Mouse (Mus musculus) heart, embryonic 11.5 days (tissue): ENCODE results near the gene Ocel1. TPM values are rescaled to one million over a fixed set of nuclear protein-coding genes. Genes with fewer than 3 reads are reported as not detected.

Experiments
- polyA plus RNA-seq: library from polyadenylated mRNA; unstranded; fragments of >200 nt; fragmentation: Nextera tagmentation; extraction: Ambion mirVana; gene quantifications from 2 replicates; pipeline ENCODE4 v1.2.1, GENCODE M21; 2014

Gene Ocel1
- polyA plus RNA-seq, 1 experiment from 2014 or later, result 2.7 TPM

Other genes with a start within 250 kb of the Ocel1 start
- gene Myo9b, start 98.6 kb upstream of the Ocel1 start, polyA plus RNA-seq, result 15.1 and 23.3 TPM in 2 replicates
- 113 and 116 TPM in 2 replicates for gene Haus8, start 98.4 kb upstream of the Ocel1 start, polyA plus RNA-seq
- gene Use1, start 4.5 kb upstream of the Ocel1 start, polyA plus RNA-seq, result 73.3 and 80.7 TPM in 2 replicates
- gene Nr2f6, start 10.7 kb downstream of the Ocel1 start, polyA plus RNA-seq, result 45.7 and 47.2 TPM in 2 replicates
- 3.0 and 4.3 TPM in 2 replicates for gene Ushbp1, start 24.5 kb downstream of the Ocel1 start, polyA plus RNA-seq
- 89.6 and 92.1 TPM in 2 replicates for gene Babam1, start 25.6 kb downstream of the Ocel1 start, polyA plus RNA-seq
- 21.2 and 23.0 TPM in 2 replicates for gene Ankle1, start 34.7 kb downstream of the Ocel1 start, polyA plus RNA-seq
- 17.0 and 20.4 TPM in 2 replicates for gene Abhd8, start 92.4 kb downstream of the Ocel1 start, polyA plus RNA-seq
- gene Mrpl34, start 93.7 kb downstream of the Ocel1 start, polyA plus RNA-seq, result 163 and 169 TPM in 2 replicates
- 95.9 and 102 TPM in 2 replicates for gene Dda1, start 97.9 kb downstream of the Ocel1 start, polyA plus RNA-seq
- gene Ano8, start 114.7 kb downstream of the Ocel1 start, polyA plus RNA-seq, result 0.90 and 1.4 TPM in 2 replicates
- gene Gtpbp3, start 116.8 kb downstream of the Ocel1 start, polyA plus RNA-seq, result 4.8 and 5.3 TPM in 2 replicates
- gene Plvap, start 140.5 kb downstream of the Ocel1 start, polyA plus RNA-seq, result 148 and 170 TPM in 2 replicates
- 0.55 and 1.3 TPM in 2 replicates for gene Ccdc194, start 154.4 kb downstream of the Ocel1 start, polyA plus RNA-seq
- gene Bst2, start 166.2 kb downstream of the Ocel1 start, polyA plus RNA-seq, result 4.2 and 17.4 TPM in 2 replicates
- 59.7 and 63.3 TPM in 2 replicates for gene Mvb12a, start 171.6 kb downstream of the Ocel1 start, polyA plus RNA-seq
- 0.21 and 0.35 TPM in 2 replicates for gene Tmem221, start 187.6 kb downstream of the Ocel1 start, polyA plus RNA-seq
- gene Nxnl1, start 195.3 kb downstream of the Ocel1 start, polyA plus RNA-seq, result not detected in 2 replicates
- gene Slc27a1, start 197.6 kb downstream of the Ocel1 start, polyA plus RNA-seq, result 9.2 and 10.8 TPM in 2 replicates
- gene Pgls, start 220.9 kb downstream of the Ocel1 start, polyA plus RNA-seq, result 184 and 194 TPM in 2 replicates
- gene Fam129c, start 226.3 kb downstream of the Ocel1 start, polyA plus RNA-seq, result 1.9 and 2.0 TPM in 2 replicates
- gene Colgalt1, start 239.7 kb downstream of the Ocel1 start, polyA plus RNA-seq, result 47.8 and 55.6 TPM in 2 replicates